Mouse (Mus musculus): ENCODE results near the gene Med27. TPM values are rescaled to one million over a fixed set of nuclear protein-coding genes. Genes with fewer than 3 reads are reported as not detected.

Med27 gene
- 47.8 and 53.3 TPM in 2 replicates for polyA plus RNA-seq (2015; fragmentation: Nextera tagmentation; extraction: Ambion mirVana)

- peak within 1 kb of the TSS; percentile 82 for H3K4me3 ChIP-seq (replicated peaks)
- WGBS: 2% methylated on average over 41 of the region's 41 CpGs
- peak; percentile 95 for ATAC-seq (ENCODE audit: insufficient number of reproducible peaks, low FRiP score, low TSS enrichment, low read depth)
- H3K36me3 ChIP-seq: peaks cover 20% of the 10 kb centered on the region
- peaks cover 9% of the 10 kb centered on the region for H3K4me1 ChIP-seq
- H3K4me2 ChIP-seq (replicated peaks): peak within 1 kb of the TSS; percentile 89
- no peaks in the 10 kb centered on the region for H3K27me3 ChIP-seq
- H3K9ac ChIP-seq: peak within 1 kb of the TSS; percentile 58
- H3K9me3 ChIP-seq (replicated peaks): no peaks in the 10 kb centered on the region
- H3K27ac ChIP-seq (replicated peaks): no peak within 1 kb of the TSS; the same call in 1 of the 2 replicates
These were observed at the start of gene Med27 for GRCm38 (mm10) chr2:29346629-29347271. Med27 (plus strand) TSS chr2:29346819.

- WGBS: 40% methylated on average over 7 of the region's 7 CpGs
- Histone ChIP-seq H3K27ac (replicated peaks) (no peak overlapping the region), H3K4me3 (replicated peaks) (no peak overlapping the region)
These were observed 36.7 kb upstream of the Med27 start for GRCm38 (mm10) chr2:29309966-29310365.

GRCm38 (mm10) chr2:29312058-29312457, 34.6 kb upstream of the Med27 start:
- no peaks in the 10 kb centered on the region for H3K4me1 ChIP-seq
- no peaks in the 10 kb centered on the region for H3K9me3 ChIP-seq (replicated peaks)
- H3K9ac ChIP-seq: no peak overlapping the region
- no peak for ATAC-seq (ENCODE audit: insufficient number of reproducible peaks, low FRiP score, low TSS enrichment, low read depth)
- H3K27me3 ChIP-seq: no peaks in the 10 kb centered on the region
- H3K4me3 ChIP-seq (replicated peaks): no peak overlapping the region
- 68% methylated on average over 5 of the region's 5 CpGs for WGBS
- H3K4me2 ChIP-seq (replicated peaks): no peak overlapping the region
- H3K27ac ChIP-seq (replicated peaks): no peak overlapping the region
- H3K36me3 ChIP-seq: no peaks in the 10 kb centered on the region

More at GRCm38 (mm10) chr2:29309966-29310365, 36.7 kb upstream of the Med27 start:
- Histone ChIP-seq H3K36me3 (no peaks in the 10 kb centered on the region), H3K4me1 (no peaks in the 10 kb centered on the region), H3K9ac (no peak overlapping the region), H3K4me2 (replicated peaks) (no peak overlapping the region), H3K27me3 (no peaks in the 10 kb centered on the region), H3K9me3 (replicated peaks) (no peaks in the 10 kb centered on the region)
- ATAC-seq (ENCODE audit: insufficient number of reproducible peaks, low FRiP score, low TSS enrichment, low read depth): no peak

- no peak for ATAC-seq (ENCODE audit: insufficient number of reproducible peaks, low FRiP score, low TSS enrichment, low read depth)
- no peak overlapping the region for H3K4me2 ChIP-seq (replicated peaks)
- no peaks in the 10 kb centered on the region for H3K36me3 ChIP-seq
- 69% methylated on average over 4 of the region's 4 CpGs for WGBS
- H3K9ac ChIP-seq: no peak overlapping the region
- H3K4me3 ChIP-seq (replicated peaks): no peak overlapping the region
- H3K27me3 ChIP-seq: no peaks in the 10 kb centered on the region
- no peak overlapping the region for H3K27ac ChIP-seq (replicated peaks)
- H3K9me3 ChIP-seq (replicated peaks): no peaks in the 10 kb centered on the region
- H3K4me1 ChIP-seq: no peaks in the 10 kb centered on the region
These were observed 28.6 kb upstream of the Med27 start for GRCm38 (mm10) chr2:29317906-29318470.

GRCm38 (mm10) chr2:29318596-29318995, 28.0 kb upstream of the Med27 start:
- no peak overlapping the region for H3K9ac ChIP-seq
- H3K36me3 ChIP-seq: no peaks in the 10 kb centered on the region
- WGBS: 86% methylated on average over 3 of the region's 3 CpGs
- H3K27me3 ChIP-seq: no peaks in the 10 kb centered on the region
- H3K4me1 ChIP-seq: no peaks in the 10 kb centered on the region
- H3K4me2 ChIP-seq (replicated peaks): no peak overlapping the region
- no peak overlapping the region for H3K27ac ChIP-seq (replicated peaks)
- no peak overlapping the region for H3K4me3 ChIP-seq (replicated peaks)
- no peaks in the 10 kb centered on the region for H3K9me3 ChIP-seq (replicated peaks)
- ATAC-seq (ENCODE audit: insufficient number of reproducible peaks, low FRiP score, low TSS enrichment, low read depth): no peak

- Histone ChIP-seq H3K27me3 (no peaks in the 10 kb centered on the region), H3K9me3 (replicated peaks) (no peaks in the 10 kb centered on the region), H3K4me1 (no peaks in the 10 kb centered on the region), H3K4me3 (replicated peaks) (no peak overlapping the region), H3K27ac (replicated peaks) (no peak overlapping the region), H3K36me3 (no peaks in the 10 kb centered on the region), H3K9ac (no peak overlapping the region), H3K4me2 (replicated peaks) (no peak overlapping the region)
- WGBS: 44% methylated on average over 11 of the region's 11 CpGs
- ATAC-seq (ENCODE audit: insufficient number of reproducible peaks, low FRiP score, low TSS enrichment, low read depth): no peak
These were observed 26.3 kb upstream of the Med27 start for GRCm38 (mm10) chr2:29320229-29320751.

- WGBS: 45% methylated on average over 6 of the region's 6 CpGs
- Histone ChIP-seq H3K9me3 (replicated peaks) (no peaks in the 10 kb centered on the region), H3K36me3 (no peaks in the 10 kb centered on the region), H3K4me3 (replicated peaks) (no peak overlapping the region), H3K27me3 (no peaks in the 10 kb centered on the region), H3K27ac (replicated peaks) (no peak overlapping the region), H3K9ac (no peak overlapping the region), H3K4me2 (replicated peaks) (no peak overlapping the region), H3K4me1 (no peaks in the 10 kb centered on the region)
- ATAC-seq (ENCODE audit: insufficient number of reproducible peaks, low FRiP score, low TSS enrichment, low read depth): no peak
These were observed 25.8 kb upstream of the Med27 start for GRCm38 (mm10) chr2:29320780-29321179.

- Histone ChIP-seq H3K4me3 (replicated peaks) (no peak overlapping the region), H3K27ac (replicated peaks) (no peak overlapping the region), H3K36me3 (no peaks in the 10 kb centered on the region), H3K4me2 (replicated peaks) (no peak overlapping the region), H3K4me1 (no peaks in the 10 kb centered on the region), H3K9ac (no peak overlapping the region), H3K27me3 (no peaks in the 10 kb centered on the region), H3K9me3 (replicated peaks) (no peaks in the 10 kb centered on the region)
- no peak for ATAC-seq (ENCODE audit: insufficient number of reproducible peaks, low FRiP score, low TSS enrichment, low read depth)
- WGBS: 73% methylated on average over 2 of the region's 2 CpGs
These were observed 22.2 kb upstream of the Med27 start for GRCm38 (mm10) chr2:29324456-29324855.

- Histone ChIP-seq H3K27ac (replicated peaks) (no peak overlapping the region), H3K4me3 (replicated peaks) (no peak overlapping the region), H3K27me3 (no peaks in the 10 kb centered on the region), H3K9me3 (replicated peaks) (no peaks in the 10 kb centered on the region), H3K9ac (no peak overlapping the region), H3K36me3 (no peaks in the 10 kb centered on the region), H3K4me2 (replicated peaks) (no peak overlapping the region), H3K4me1 (no peaks in the 10 kb centered on the region)
- 97% methylated on average over 1 of the region's 1 CpGs for WGBS
- ATAC-seq (ENCODE audit: insufficient number of reproducible peaks, low FRiP score, low TSS enrichment, low read depth): no peak
These were observed 16.1 kb upstream of the Med27 start for GRCm38 (mm10) chr2:29330471-29330870.

- Histone ChIP-seq H3K9me3 (replicated peaks) (no peaks in the 10 kb centered on the region), H3K4me2 (replicated peaks) (no peak overlapping the region), H3K4me1 (no peaks in the 10 kb centered on the region), H3K27ac (replicated peaks) (no peak overlapping the region), H3K4me3 (replicated peaks) (no peak overlapping the region), H3K27me3 (no peaks in the 10 kb centered on the region), H3K9ac (no peak overlapping the region), H3K36me3 (no peaks in the 10 kb centered on the region)
- 84% methylated on average over 1 of the region's 1 CpGs for WGBS
- no peak for ATAC-seq (ENCODE audit: insufficient number of reproducible peaks, low FRiP score, low TSS enrichment, low read depth)
These were observed 8.2 kb upstream of the Med27 start for GRCm38 (mm10) chr2:29338396-29338795.

GRCm38 (mm10) chr2:29358696-29359375, 12.2 kb downstream of the Med27 start:
- H3K27me3 ChIP-seq: no peaks in the 10 kb centered on the region
- peaks cover 11% of the 10 kb centered on the region; the same call in 1 of the 2 replicates for H3K36me3 ChIP-seq
- no peak for ATAC-seq (ENCODE audit: insufficient number of reproducible peaks, low FRiP score, low TSS enrichment, low read depth)
- H3K4me1 ChIP-seq: no peaks in the 10 kb centered on the region
- H3K9me3 ChIP-seq (replicated peaks): no peaks in the 10 kb centered on the region
- 38% methylated on average over 9 of the region's 9 CpGs for whole genome bisulfite sequencing
- H3K27ac ChIP-seq (replicated peaks): no peak overlapping the region
- H3K4me3 ChIP-seq (replicated peaks): no peak overlapping the region
- H3K4me2 ChIP-seq (replicated peaks): no peak overlapping the region
- H3K9ac ChIP-seq: no peak overlapping the region

Data from embryonic facial prominence, embryonic 15.5 days (tissue).